Mouse (Mus musculus) lung, adult 2 months (tissue): ENCODE results near the gene Maip1.

Experiments
- CTCF ChIP-seq: fragments of 200-500 bp; IDR thresholded peaks from 2 replicates; pipeline ENCODE4 v1.5.1; 2011; ENCODE audit warnings: mild to moderate bottlenecking, low read length, control low read depth; ENCODE audit not compliant: insufficient read depth
- POLR2A ChIP-seq: fragments of 200-500 bp; IDR thresholded peaks from 2 replicates; pipeline ENCODE4 v1.6.1; 2011; ENCODE audit warnings: low read depth, mild to moderate bottlenecking, control low read depth, low read length, borderline replicate concordance; ENCODE audit errors: extremely low read depth

DNA sequence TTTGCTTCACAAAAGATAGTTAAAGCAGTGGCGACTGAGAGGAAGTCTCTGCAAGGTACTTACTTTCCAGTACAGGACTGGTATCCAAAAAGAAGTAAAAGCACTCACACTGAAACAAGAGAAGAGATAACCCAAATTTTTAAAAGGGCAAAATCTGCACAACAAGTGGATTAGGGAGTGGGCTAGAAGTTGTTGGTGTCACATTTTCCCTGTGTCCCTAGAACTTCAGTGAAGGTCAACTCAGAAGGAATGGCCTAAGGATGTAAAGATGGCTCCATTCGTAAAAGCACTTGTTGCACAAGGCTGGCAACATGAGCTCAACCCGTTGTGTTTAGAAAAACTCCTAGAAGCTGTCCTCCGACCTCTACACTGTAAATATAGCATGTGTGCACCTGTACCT, 37.0 kb upstream of the Maip1 start:
- no peak for TF ChIP-seq CTCF
- TF ChIP-seq POLR2A: no peak
